Mouse (Mus musculus): ENCODE results near the gene Gp5. TPM values are rescaled to one million over a fixed set of nuclear protein-coding genes. Genes with fewer than 3 reads are reported as not detected.

The Gp5 gene
- polyA plus RNA-seq, 1 experiment from 2014 or later = 3.5 TPM

DNA sequence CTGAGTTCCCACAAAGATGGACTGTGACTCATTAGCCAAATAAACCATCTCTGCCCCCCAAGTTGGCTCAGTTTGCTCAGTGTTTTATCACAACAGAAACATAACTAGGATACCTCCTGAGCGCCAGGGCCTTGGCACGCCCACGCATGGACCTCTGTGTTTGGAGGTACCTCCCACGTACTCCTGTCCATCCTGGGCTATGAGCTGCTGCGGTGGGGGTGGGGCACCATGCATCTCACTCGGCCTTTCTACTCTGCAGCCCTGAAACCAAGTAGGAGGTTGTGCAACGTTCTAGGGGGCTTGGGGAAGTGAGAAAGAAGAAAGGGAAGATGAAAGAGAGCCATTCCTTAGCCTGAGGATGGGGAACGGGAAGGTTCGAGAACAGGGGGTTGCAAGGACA lies 52.9 kb downstream of the Gp5 start:
- DNase-seq (ENCODE audit: low spot score) (no peak), ATAC-seq (no peak)
- WGBS = 65% methylated on average over 9 of the region's 9 CpGs
- TF ChIP-seq CTCF (IDR thresholded peaks at IDR 0.05) = no peak
- TF ChIP-seq EP300 (IDR thresholded peaks at IDR 0.05) = no peak
- Histone ChIP-seq H3K9me3 (ENCODE audit: low read length) (no peaks in the 10 kb centered on the region), H3K27me3 (replicated peaks; ENCODE audit: insufficient read depth, low read length) (no peaks in the 10 kb centered on the region), H3K9ac (replicated peaks; ENCODE audit: low read depth) (no peak overlapping the region), H3K4me3 (ENCODE audit: low read depth, low read length) (no peak overlapping the region), H3K36me3 (ENCODE audit: insufficient read depth, low read length) (no peaks in the 10 kb centered on the region), H3K27ac (ENCODE audit: low read length) (no peak overlapping the region), H3K4me2 (replicated peaks; ENCODE audit: low read depth, low read length) (no peak overlapping the region), H3K4me1 (ENCODE audit: insufficient read depth, low read depth, low read length) (no peaks in the 10 kb centered on the region)

Other genes starting within 250 kb of the Gp5 start
- gene Hes1, start 246.4 kb downstream of the Gp5 start, polyA plus RNA-seq (2015; fragmentation: Nextera tagmentation; extraction: Ambion mirVana) = 89.1 and 93.9 TPM in 2 replicates
- 0.06 and 0.10 TPM in 2 replicates for gene Cpn2, start 43.3 kb downstream of the Gp5 start, polyA plus RNA-seq (2015; fragmentation: Nextera tagmentation; extraction: Ambion mirVana)
- gene Lrrc15, start 27.5 kb downstream of the Gp5 start, polyA plus RNA-seq (2015; fragmentation: Nextera tagmentation; extraction: Ambion mirVana) = 1.4 and 2.0 TPM in 2 replicates
- 18.9 and 19.3 TPM in 2 replicates for gene Atp13a3, start 95.2 kb upstream of the Gp5 start, polyA plus RNA-seq (2015; fragmentation: Nextera tagmentation; extraction: Ambion mirVana)
- 17.9 and 21.0 TPM in 2 replicates for gene Tmem44, start 240.1 kb upstream of the Gp5 start, polyA plus RNA-seq (2015; fragmentation: Nextera tagmentation; extraction: Ambion mirVana)

Data from lung, postnatal 0 days (tissue).